Mouse (Mus musculus) right cerebral cortex, adult 18-20 months (tissue): ENCODE measurements at regions not wholly inside any gene's neighbourhood (a gene's known extent, or its start where the extent isn't known, plus 50 kb on each side); places are given as distances from the start of the nearest gene placed in this dataset.
"Not testable (repeated sequence)": the region's sequence is repeated elsewhere in the genome, so short reads cannot be mapped to it uniquely, and the experiment has no call there.

ENCODE experiments used
- DNase-seq: peaks from one replicate; pipeline ENCODE4 v3.0.0; 2022; ENCODE audit warnings: mixed read lengths

DNA sequence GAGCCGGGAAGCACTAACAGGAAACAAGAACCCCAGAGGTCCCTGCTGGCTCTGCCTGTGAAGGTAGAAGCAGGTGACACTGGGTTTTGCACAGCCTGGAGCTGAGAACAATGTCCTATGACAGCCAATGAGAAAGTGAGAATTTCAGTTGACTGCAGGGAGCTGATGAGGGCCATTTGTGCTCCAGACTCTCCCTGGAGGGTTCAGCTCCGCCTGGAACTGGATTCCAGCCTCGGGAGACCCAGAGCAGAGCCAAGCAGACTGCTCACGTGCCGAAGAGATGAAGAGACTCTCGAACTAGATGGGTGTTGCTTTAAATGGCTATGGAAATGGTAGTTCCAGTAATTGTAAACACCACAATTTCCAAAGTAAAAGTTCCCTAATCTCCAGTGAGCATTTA lies 93.5 kb downstream of the Cand1 start:
- no peak for DNase-seq

DNA sequence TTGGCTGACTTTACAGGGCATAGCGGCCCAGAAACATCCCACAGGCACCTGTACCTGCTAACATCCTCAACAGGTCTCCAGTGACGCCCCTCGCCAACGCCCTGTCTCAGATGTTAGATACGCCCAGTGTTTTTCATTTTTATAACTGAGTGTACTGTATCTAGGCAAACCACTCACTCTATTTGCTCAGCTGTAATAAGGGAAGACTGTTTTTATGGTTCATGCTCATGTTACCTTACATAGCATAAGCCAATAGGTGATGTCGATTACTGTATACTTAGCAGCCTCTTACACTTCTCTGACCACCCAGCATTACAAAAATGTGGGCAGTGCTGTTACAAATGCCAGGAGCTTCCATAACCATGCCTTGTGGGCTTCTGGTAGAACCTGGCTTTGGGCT lies 97.0 kb downstream of the Cand1 start:
- DNase-seq = no peak

- DNase-seq = peak; percentile 53
Measured at GRCm38 (mm10) chr10:119142307-119142706, 97.5 kb downstream of the Cand1 start.

- DNase-seq = no peak
Measured at GRCm38 (mm10) chr10:119138237-119138636, 101.6 kb downstream of the Cand1 start.

- DNase-seq = no peak
Measured at GRCm38 (mm10) chr10:119135489-119135924, 104.3 kb downstream of the Cand1 start.

- no peak for DNase-seq
Measured at GRCm38 (mm10) chr10:119134797-119135488, 104.9 kb downstream of the Cand1 start.

DNA sequence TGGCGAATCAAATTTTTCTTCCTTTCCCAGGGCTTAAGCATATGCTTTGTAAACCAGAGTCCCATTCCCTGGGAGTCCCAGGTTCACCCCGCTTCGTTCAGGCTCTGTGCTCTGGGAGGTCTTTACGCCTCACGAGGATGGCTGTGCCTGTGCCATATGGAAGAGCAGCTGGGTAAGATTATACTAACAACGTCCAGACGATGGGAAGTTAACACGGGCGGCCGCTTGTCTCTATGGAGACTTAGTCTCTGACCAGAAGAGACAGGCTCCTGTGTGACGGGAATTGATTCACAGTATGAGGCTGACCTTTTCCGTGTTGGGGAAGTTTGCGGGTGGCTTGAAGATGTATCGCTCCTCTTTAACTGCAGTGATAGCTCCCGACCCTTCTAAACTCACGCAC lies 107.9 kb downstream of the Cand1 start:
- DNase-seq = no peak

DNA sequence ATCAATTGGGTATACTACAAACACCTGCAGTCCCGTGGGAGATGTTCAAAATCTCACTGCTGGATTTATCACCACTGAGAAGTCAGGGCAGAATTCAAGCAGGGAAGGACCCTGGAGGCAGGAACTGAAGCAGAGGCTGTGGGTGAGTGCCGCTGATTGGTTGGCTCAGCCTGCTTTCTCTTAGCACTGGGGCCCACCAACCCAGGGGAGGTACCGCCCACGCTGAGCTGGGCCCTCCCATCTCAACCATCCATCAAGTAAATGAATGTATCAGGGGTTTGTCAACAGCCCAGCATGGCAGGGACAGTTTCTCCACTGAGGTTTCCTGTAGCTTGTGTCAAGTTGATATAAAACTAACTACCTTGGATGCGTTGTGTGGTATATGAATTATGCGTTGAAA lies 109.2 kb downstream of the Cand1 start:
- no peak for DNase-seq

DNA sequence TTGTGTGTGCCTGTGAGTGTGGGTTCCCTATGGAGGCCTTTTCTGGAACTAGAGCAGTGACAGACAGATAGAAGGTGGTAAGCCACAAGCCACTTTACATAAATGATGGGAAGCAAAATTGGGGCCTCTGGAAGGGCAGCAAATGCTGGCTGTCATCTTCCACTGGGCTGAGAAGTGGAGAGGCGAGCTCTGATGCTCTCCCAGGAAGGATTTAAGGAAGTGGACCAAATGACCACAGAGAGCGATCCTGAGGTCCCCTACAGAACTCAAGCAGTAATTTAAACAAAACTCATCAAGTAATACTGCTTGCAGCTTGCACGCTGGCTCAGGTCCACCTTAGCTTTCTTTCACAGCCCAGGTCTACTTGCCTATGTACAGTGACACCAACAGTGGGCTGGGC lies 111.8 kb downstream of the Cand1 start:
- DNase-seq = no peak

DNA sequence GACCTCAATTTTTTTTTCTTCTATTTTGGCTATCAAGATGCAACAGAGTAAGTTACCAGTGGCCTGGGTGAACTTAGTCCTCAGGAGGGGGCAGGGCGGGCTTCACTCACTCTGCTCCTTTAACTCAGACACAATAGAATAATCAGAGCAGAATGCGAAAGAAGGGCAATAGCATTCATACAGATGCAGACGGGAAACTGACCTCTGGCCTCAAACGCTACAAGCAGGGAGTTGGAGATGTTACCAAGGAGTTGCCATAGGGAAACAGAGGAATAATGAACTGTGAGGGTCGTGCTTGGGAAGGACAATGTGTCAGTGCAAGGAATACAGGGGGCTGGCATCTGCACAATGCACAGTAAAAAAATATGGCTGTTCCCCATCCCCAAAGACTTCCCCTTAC lies 116.3 kb downstream of the Cand1 start:
- DNase-seq = no peak

DNA sequence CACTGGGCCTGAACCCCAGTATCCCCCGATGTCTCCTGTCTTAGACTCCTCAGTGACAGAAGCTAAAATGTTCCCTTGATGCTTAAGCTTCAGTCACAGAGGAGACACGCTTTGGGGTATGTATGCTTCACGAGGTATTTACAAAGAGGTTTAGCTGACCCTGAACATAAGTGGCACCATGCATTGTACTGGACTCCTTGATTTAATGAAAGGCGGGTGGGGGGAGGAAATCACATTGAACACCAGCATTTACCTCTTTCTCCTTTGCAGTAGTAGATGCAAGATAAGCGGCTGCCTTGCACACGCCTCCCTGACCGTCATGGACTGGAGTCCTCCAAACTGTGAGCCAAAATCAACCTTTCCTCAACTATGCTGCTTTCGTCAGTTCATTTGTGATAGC lies 117.5 kb downstream of the Cand1 start:
- no peak for DNase-seq

DNA sequence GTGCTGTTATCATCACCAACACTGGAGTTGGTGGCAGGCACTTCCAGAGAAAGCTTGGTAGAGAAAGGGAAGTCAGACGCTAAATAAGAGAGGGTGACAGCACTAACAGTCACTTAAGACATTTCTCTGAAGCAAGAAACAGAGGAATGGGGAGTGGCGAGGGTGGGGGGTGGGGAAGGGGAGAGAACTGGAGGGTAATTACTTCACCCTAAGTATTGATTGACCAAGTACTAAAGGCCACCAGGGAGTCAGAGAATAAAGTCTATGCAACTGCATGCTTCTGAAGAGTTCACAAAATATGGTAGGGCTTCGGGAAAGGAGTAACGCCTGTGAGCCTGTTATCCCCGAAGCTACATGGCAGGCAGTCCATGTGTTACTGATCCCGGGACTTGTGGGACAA lies 118.3 kb downstream of the Cand1 start:
- no peak for DNase-seq

DNA sequence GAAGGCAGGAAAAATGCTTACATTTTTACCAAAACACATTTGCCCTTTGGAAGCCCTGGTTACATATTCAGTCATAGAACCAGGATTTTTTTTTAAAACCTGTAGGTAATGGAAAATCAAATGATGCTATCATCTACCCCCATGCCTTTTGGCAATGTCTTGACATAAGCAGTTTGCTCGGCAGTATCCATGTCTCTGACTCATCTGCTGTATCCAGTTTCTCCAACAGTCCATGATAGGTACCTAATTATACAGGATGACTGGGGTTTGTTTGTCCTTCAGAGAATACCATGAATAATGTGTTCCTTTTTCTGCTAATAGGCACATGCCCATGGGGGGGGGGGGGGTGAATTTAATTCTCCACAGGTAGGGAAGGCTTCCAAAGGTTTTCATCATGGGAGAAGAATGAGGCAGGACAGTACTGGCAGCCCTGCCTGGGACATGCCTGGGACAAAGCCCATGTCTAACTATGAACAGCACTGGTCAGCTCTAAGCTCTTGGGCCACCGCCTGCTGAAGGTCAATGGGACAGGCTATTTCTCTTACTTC lies 122.9 kb downstream of the Cand1 start:
- no peak for DNase-seq

DNA sequence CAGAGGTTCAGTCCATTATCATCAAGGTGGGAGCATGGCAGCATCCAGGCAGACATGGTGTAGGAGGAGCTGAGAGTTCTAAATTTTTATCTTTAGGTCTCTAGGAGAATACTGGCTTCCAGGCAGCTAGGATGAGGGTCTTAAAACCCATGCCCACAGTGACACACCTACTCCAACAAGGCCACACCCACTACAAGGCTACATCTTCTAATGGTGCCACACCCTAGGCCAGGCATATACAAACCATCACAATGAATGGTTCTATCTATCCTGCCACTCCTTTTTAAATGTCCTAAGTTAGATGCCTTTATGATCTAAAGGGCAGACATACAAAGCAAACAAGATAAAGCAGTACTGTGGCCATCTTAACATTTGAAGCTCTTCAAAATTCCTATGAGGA lies 124.7 kb downstream of the Cand1 start:
- not testable (repeated sequence) for DNase-seq

- DNase-seq = no peak
Measured at GRCm38 (mm10) chr10:119114653-119115052, 125.2 kb downstream of the Cand1 start.

GRCm38 (mm10) chr10:119111886-119112285 lies 128.0 kb downstream of the Cand1 start:
- peak; percentile 29 for DNase-seq

- no peak for DNase-seq
Measured at GRCm38 (mm10) chr10:119111409-119111808, 128.4 kb downstream of the Cand1 start.

DNA sequence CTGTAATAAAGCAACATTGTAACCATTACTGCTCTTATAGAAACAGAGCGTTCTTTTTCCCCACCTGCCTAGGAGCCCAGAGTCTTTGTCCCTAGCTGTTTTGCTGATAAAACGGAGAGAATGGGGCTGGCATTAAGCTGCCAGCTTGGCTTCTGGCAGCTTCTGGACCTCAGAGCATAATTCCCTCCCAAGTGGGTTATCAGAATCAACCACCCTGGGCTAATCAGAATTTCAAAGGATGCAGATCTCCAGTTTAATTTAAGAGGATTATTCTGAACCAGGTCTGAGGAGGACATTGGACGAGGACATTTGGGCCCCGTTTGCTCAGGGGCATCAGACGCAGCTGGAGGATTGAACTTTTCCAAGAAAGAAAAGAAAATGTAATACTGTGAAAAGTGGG lies 129.2 kb downstream of the Cand1 start:
- no peak for DNase-seq

- DNase-seq = no peak
Measured at GRCm38 (mm10) chr10:119109207-119109606, 130.6 kb downstream of the Cand1 start.

GRCm38 (mm10) chr10:119107728-119108127 lies 132.1 kb downstream of the Cand1 start:
- DNase-seq = no peak

- DNase-seq = no peak
Measured at GRCm38 (mm10) chr10:119106105-119106504, 133.8 kb downstream of the Cand1 start.

DNA sequence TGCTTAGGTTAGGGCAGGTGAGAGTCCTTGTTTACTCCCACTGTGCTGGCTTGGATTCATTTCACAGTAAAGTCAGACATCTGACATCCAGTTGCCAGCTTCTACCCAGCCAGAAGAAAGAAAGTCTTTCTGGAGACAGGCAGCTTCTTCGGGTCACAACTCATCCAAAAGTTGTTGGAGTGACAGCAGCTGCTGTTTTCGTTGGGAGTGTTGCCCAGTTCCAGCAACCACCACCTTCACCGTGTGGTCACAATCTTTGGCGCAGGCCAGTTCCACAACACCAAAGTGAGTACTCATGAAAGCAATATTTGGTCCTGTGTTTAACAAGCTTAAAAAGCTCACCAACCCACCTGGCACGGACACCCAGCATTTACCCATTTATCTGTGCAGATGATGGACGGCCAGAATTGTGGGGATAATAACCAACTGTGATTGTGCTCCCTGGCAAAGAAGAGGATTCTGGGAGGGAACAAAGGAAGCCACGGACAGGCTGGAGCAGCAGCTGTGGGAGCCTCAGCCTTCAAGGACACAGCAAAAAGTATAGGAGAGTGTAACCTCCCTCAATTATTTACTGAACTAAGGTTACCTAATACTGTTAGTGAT lies 134.5 kb downstream of the Cand1 start:
- no peak for DNase-seq

DNA sequence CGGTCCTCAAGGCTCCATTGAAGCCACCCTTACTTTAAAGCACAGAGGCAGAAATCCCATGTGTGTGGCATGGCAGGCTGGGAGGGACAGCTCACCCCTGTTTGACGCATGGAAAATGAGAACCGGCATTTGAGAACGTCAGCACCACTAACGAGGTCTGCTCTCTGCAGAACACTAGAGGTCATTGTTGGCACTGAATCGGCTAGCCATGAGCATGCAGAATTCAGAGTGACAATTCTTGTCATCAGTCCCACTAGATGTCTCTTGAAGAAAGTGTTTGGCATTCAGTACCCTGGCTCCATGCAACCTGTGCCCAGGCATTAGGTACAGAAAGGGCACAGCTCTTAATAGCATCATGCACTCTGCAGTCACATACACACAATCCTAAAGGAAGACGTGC lies 139.3 kb downstream of the Cand1 start:
- DNase-seq = no peak

- no peak for DNase-seq
Measured at GRCm38 (mm10) chr10:119099092-119099792, 140.6 kb downstream of the Cand1 start.
